Mouse (Mus musculus): ENCODE measurements at regions not wholly inside any gene's neighbourhood (a gene's known extent, or its start where the extent isn't known, plus 50 kb on each side); places are given as distances from the start of the nearest gene placed in this dataset.

- DNase-seq, result no peak
Observed at GRCm38 (mm10) chr12:16268621-16269165, 342.1 kb downstream of the Lpin1 start.

- no peak for DNase-seq
Observed at GRCm38 (mm10) chr12:16261465-16261864, 349.3 kb downstream of the Lpin1 start.

GRCm38 (mm10) chr12:16260981-16261380 lies 349.8 kb downstream of the Lpin1 start:
- DNase-seq, result no peak

- no peak for DNase-seq
Observed at GRCm38 (mm10) chr12:16260501-16260900, 350.3 kb downstream of the Lpin1 start.

GRCm38 (mm10) chr12:16250621-16251020 lies 360.1 kb downstream of the Lpin1 start:
- DNase-seq, result no peak

- no peak for DNase-seq
Observed at GRCm38 (mm10) chr12:16250096-16250495, 360.7 kb downstream of the Lpin1 start.

- DNase-seq, result no peak
Observed at GRCm38 (mm10) chr12:16239792-16240191, 371.0 kb downstream of the Lpin1 start.

GRCm38 (mm10) chr12:16237498-16237897 lies 373.3 kb downstream of the Lpin1 start:
- DNase-seq, result no peak

- DNase-seq, result peak in 1 of 2 experiments; percentile 12
Observed at GRCm38 (mm10) chr12:16233559-16233958, 377.2 kb downstream of the Lpin1 start.

GRCm38 (mm10) chr12:16232828-16233227 lies 377.9 kb downstream of the Lpin1 start:
- no peak for DNase-seq

GRCm38 (mm10) chr12:16232051-16232450 lies 378.7 kb downstream of the Lpin1 start:
- DNase-seq, result no peak

GRCm38 (mm10) chr12:16231093-16231492 lies 379.7 kb downstream of the Lpin1 start:
- DNase-seq, result no peak

- no peak for DNase-seq
Observed at GRCm38 (mm10) chr12:16225428-16225827, 385.3 kb downstream of the Lpin1 start.

GRCm38 (mm10) chr12:16222836-16223450 lies 387.8 kb downstream of the Lpin1 start:
- DNase-seq, result no peak

- DNase-seq, result no peak
Observed at GRCm38 (mm10) chr12:16222205-16222604, 388.6 kb downstream of the Lpin1 start.

- DNase-seq, result no peak
Observed at GRCm38 (mm10) chr12:16221142-16221541, 389.6 kb downstream of the Lpin1 start.

GRCm38 (mm10) chr12:16220561-16220960 lies 390.2 kb downstream of the Lpin1 start:
- no peak for DNase-seq

- DNase-seq, result no peak
Observed at GRCm38 (mm10) chr12:16218906-16219305, 391.9 kb downstream of the Lpin1 start.

- DNase-seq, result no peak
Observed at GRCm38 (mm10) chr12:16210553-16210952, 393.8 kb upstream of the Trib2 start.

GRCm38 (mm10) chr12:16210111-16210510 lies 393.4 kb upstream of the Trib2 start:
- no peak for DNase-seq

GRCm38 (mm10) chr12:16204941-16205340 lies 388.2 kb upstream of the Trib2 start:
- no peak for DNase-seq

- no peak for DNase-seq
Observed at GRCm38 (mm10) chr12:16196917-16197316, 380.2 kb upstream of the Trib2 start.

GRCm38 (mm10) chr12:16191803-16192389 lies 375.2 kb upstream of the Trib2 start:
- no peak for DNase-seq

- DNase-seq, result no peak
Observed at GRCm38 (mm10) chr12:16190706-16191105, 374.0 kb upstream of the Trib2 start.

- no peak for DNase-seq
Observed at GRCm38 (mm10) chr12:16189441-16189840, 372.7 kb upstream of the Trib2 start.

All from spleen, adult 18-20 months (tissue).